Mouse (Mus musculus) lung, postnatal 25 days (tissue): ENCODE measurements at regions not wholly inside any gene's neighbourhood (a gene's known extent, or its start where the extent isn't known, plus 50 kb on each side); places are given as distances from the start of the nearest gene placed in this dataset.
A peak's percentile ranks its signal among the peaks of the same experiment; 100 is the strongest.

Source experiments
- DNase-seq: peaks from one replicate; pipeline ENCODE4 v3.0.0; 2022; ENCODE audit warnings: low spot score

DNA sequence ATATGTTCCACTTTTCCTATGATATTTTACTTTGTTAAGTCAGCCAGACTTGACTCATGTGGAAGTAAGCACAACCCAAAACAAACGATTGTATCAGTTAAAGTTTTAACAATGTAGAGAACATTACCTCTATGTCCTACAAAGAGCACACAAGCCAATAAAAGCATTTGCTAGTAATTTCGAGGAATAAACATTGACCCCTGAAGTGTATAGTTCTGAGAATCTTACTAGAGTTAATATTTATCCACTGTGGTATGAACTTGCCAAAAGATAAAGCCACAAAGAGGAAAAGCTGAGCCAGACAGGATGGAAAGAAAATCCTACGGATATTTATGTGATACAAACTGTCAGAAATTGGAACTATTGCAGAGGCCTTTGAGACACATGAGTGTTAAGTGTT is 161.5 kb upstream of the Mbnl1 start:
- no peak for DNase-seq

GRCm38 (mm10) chr3:60320213-60320936 is 152.3 kb upstream of the Mbnl1 start:
- DNase-seq: peak; percentile 39

DNA sequence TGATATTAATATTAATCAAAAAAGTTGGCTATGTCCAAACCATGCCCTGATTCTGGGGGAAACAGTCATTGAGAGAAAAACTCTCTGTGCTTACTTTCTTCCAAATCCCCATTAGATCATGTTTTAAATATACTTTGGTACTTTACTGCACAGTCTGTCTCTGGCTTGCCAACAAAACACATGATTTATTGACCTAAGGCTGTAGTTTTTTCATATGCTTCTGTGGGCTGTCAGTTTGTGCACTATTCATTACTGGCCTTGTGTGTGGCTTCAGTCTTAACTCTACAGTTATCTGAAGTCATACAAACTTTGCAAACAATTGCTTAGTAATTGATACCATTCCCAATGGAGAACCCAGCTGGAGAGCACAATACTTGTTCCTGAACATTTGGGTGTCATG is 149.1 kb upstream of the Mbnl1 start:
- DNase-seq: no peak

DNA sequence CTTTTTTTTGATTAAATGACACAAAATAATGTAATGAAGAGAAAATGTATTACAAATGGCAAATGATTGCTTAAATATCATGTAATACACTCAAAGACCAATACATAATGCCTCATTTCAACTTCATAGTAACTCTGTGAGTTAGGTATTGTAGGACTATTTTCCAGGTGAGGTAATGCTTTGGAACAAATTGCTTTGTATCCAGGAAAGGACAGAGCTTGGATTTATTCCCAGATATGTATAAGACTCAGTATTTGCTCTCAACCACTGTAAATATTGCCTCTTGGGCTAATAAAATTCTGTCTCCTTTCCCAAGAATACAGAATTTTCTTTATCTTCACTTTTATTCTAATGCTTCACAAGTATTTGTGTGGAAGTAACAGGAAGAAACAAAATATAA is 148.2 kb upstream of the Mbnl1 start:
- peak; percentile 31 for DNase-seq

DNA sequence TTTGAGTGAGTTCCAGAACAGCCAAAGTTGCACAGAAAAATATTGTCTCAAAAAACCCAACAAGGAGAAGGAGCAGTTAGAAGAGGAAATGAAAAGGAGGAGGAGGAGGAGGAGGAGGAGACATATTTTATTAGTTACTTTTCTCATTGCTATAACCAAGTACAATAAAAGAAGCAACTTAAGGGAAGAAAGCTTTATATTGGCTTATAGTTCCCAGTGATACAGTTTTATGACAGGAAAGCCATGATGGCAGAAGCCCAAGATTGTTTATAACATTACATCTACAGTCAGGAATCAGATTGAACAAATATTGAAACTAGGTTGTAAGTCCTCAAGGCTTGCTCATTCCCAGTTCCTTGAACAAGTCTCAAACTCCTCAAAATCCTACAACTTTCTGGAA is 147.7 kb upstream of the Mbnl1 start:
- no peak for DNase-seq

- no peak for DNase-seq
Measured at GRCm38 (mm10) chr3:60332460-60332859, 140.2 kb upstream of the Mbnl1 start.

DNA sequence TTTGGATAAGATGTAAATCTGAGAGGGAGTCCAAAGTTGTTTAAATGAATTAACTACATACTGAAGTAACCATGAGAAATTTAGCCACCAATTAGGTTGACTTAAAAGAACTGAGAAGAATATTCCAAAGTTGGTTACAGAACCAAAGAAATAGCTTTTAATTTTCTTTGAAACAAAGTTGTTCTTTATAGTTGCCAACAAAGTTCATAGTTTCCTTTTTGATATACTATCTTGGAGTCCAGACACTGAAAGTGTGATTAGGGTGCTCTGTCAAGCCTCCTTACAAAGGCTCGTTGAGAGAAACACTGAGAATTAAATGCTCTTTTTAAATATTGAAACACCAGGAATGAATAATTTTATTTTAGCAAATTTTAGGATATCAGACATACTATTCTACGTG is 139.0 kb upstream of the Mbnl1 start:
- DNase-seq: no peak

GRCm38 (mm10) chr3:60334133-60334532 is 138.5 kb upstream of the Mbnl1 start:
- no peak for DNase-seq

GRCm38 (mm10) chr3:60346390-60346789 is 126.2 kb upstream of the Mbnl1 start:
- DNase-seq: peak; percentile 87

- DNase-seq: no peak
Measured at GRCm38 (mm10) chr3:60347049-60347448, 125.6 kb upstream of the Mbnl1 start.

DNA sequence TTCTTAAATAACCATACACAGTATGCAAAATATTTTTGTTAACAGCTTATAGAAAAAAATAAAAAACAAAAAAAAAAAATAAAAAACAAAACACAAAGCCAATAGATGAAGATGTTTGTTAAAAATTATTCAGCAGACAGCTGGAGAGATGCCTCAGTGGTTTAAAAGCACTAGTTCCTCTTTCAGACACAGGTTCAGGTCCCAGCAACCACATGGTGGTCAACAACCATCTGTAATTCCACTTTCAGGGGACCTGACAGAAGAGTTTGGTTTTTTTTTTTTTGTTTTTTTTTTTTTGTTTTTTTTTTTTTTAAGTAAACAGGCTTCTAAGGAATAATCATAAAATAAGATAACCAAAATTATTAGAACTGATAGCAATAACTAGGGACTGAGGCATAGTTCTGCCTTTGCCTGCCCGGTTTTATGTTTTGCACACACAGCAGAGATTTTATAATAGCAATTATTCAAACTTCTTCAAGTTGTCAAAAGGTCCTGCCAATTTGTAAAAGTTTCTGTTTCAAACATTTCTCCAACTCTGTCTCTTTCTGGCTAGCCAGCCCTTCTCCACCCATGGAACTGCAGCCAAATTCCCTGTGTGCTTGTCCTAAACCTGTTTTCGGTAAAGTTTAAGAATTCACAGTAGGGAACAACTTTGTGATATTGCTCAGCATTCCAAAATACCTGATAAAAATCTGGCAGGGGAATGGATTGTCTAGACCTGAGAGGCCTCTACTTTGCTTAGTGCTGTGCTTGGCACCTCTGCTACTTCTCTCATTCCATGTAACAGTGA is 101.3 kb upstream of the Mbnl1 start:
- DNase-seq: peak; percentile 27

DNA sequence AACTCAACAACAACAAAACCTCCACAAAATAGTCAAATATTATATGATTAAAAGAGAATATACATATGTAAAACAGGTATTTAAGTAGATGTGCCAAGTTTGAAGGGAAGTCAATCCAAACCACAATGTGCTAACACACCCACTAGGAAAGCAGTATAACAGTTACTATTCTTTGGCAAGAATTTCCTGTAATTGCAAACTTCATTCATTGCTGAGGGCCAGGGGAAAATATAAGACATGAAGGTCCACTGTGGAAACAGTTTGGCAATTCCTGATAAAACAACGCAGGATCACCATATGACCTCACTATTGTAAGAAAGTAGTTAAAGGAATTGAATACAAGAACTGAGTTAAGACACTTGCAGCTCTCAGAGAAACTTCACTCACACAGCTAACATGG is 99.0 kb upstream of the Mbnl1 start:
- no peak for DNase-seq

- no peak for DNase-seq
Measured at GRCm38 (mm10) chr3:60388593-60388992, 84.0 kb upstream of the Mbnl1 start.

- DNase-seq: no peak
Measured at GRCm38 (mm10) chr3:60389032-60389431, 83.6 kb upstream of the Mbnl1 start.

- DNase-seq: no peak
Measured at GRCm38 (mm10) chr3:60395299-60395698, 77.3 kb upstream of the Mbnl1 start.

- no peak for DNase-seq
Measured at GRCm38 (mm10) chr3:60396971-60397370, 75.7 kb upstream of the Mbnl1 start.

DNA sequence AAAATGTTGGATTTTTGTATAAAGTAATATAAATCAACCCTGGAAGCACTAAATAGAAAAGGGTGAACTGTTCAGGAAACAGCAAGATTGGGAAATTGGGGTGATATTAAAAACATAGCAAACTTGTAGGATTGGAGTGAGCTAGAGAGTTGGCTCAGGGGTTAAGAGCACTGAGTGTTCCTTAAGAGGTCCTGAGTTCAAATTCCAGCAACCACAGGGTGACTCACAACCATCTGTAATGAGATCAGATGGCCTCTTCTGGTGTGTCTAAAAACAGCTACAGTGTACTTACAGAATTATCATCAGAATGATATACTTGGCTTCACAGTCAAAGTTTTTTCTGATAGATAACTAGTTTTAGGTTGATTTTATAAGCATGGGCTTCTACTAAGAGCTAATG is 73.8 kb upstream of the Mbnl1 start:
- DNase-seq: no peak

DNA sequence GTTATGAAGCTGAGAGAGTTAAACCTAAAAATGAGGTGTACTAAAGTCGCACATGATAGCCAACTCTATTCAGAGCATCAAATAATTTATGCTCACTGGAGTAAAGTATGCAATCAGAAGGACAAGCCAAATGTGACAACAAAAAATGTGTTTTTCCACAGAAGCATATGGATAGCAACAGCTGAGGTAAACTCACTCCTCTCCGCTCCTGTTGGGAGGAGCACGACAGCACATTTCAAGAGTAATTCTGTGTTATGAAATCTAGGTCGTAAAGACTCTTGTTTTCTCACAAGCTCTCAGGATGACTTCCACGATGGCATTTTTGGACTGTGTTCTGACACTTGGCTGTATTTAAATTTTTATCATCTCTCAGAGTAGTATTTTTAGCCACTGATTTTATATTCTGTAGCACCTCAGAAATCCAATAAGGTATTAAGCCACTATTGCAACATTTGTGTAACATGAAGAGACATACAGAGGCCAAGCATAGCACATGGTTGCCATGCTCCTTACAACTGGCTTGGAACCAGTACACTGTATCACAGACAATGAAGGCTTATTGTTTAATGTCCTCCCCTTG is 70.3 kb upstream of the Mbnl1 start:
- DNase-seq: no peak

DNA sequence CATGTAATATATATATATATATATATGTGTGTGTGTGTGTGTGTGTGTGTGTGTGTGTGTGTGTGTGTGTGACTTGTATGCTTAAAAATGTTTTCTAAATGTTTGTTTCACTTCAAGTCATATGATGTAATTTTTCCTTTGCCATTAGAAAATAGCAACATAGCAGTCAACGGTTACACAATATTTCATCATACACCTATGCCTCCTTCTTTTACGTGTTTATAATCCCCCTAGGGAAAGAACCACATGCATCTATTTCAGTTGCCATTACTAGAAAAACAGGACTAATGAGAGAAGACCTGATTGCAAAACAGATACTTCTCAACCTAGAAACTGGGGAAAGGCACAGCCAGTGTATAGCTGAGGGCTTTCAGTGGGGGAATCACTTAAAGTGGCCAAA is 65.2 kb upstream of the Mbnl1 start:
- no peak for DNase-seq

- DNase-seq: no peak
Measured at GRCm38 (mm10) chr3:60407906-60408305, 64.7 kb upstream of the Mbnl1 start.

DNA sequence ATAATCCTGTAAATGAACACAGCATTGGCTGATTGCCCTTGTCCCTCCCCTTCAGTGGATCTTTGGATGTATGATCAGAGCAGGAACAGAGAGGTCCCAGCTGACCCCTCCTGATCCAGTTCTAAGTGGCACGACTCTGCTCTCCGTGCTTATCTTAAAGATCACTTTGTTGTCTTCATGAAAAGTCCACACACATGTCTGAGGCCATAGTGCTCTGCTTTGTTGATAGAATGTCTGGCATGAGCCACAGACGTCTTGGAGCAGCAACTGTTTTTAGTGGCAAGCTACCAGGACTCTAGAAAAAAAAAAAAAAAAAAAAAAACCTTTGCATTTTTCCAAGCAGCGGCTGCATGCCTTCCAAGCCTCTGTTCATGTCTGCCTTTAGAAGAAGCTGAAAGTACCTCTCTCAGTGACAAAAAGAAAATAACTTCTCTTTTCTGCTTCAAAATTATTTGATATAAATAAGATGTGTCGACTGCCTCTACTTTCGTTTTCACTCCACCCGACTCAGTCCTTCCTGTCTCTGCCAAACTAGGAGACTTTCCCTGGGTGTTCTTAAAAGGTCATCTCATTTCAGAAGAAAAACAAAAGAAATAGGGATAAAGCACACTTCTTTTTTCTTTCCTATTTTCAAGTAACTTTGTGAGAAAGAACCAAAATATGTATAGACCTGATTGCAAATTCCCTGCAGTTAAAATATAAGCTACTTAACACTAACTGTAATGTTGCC is 63.9 kb upstream of the Mbnl1 start:
- peak; percentile 58 for DNase-seq

- peak; percentile 26 for DNase-seq
Measured at GRCm38 (mm10) chr3:60409283-60409633, 63.4 kb upstream of the Mbnl1 start.

GRCm38 (mm10) chr3:60411746-60412145 is 60.9 kb upstream of the Mbnl1 start:
- DNase-seq: peak; percentile 52
